Mouse (Mus musculus) thymus, adult 2 months (tissue): ENCODE data around the gene Ccdc170.

Source experiments
- CTCF ChIP-seq: fragments of 200-500 bp; IDR thresholded peaks from 2 replicates; pipeline ENCODE4 v1.5.1; 2012; ENCODE audit warnings: mild to moderate bottlenecking, control low read depth, low read length, moderate library complexity, borderline replicate concordance; ENCODE audit not compliant: control insufficient read depth, poor library complexity, insufficient read depth; ENCODE audit errors: extremely low read depth
- POLR2A ChIP-seq: fragments of 200-500 bp; IDR thresholded peaks from 2 replicates; pipeline ENCODE4 v1.6.1; 2012; ENCODE audit warnings: mild to moderate bottlenecking, low read length, control low read depth, moderate library complexity; ENCODE audit not compliant: control insufficient read depth, poor library complexity, insufficient read depth; ENCODE audit errors: extremely low read depth

DNA sequence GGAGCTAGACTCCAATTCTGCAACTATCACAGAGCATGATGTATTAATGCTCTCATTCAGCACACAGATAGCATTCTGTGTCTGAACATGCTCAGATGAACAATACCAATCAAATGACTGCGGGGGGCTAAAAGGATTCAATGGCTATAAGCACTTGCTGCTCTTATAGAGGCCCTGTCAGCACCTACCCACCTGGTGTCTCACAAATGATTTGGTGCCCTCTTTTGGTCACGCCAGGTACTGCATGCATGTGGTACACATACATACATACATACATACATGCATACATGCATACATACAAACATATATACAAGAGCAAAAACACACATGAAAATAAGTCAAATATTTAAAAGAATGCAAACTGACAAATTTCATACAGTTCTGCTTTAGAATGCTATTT, 63.2 kb downstream of the Ccdc170 start:
- TF ChIP-seq CTCF: no peak
- no peak for TF ChIP-seq POLR2A
